Mouse (Mus musculus) testis, adult 2 months (tissue): ENCODE data around the gene Ydjc.

Experiments used
- CTCF ChIP-seq: fragments of 200-500 bp; IDR thresholded peaks from 2 replicates; pipeline ENCODE4 v1.5.1; 2012; ENCODE audit warnings: low read depth, mild to moderate bottlenecking, inconsistent platforms, low read length, moderate library complexity; ENCODE audit not compliant: control insufficient read depth, insufficient read depth, insufficient replicate concordance
- POLR2A ChIP-seq: fragments of 200-500 bp; IDR thresholded peaks from 2 replicates; pipeline ENCODE4 v1.6.1; 2012; ENCODE audit warnings: low read depth, mild to moderate bottlenecking, inconsistent platforms, low read length, moderate library complexity; ENCODE audit not compliant: control insufficient read depth

DNA sequence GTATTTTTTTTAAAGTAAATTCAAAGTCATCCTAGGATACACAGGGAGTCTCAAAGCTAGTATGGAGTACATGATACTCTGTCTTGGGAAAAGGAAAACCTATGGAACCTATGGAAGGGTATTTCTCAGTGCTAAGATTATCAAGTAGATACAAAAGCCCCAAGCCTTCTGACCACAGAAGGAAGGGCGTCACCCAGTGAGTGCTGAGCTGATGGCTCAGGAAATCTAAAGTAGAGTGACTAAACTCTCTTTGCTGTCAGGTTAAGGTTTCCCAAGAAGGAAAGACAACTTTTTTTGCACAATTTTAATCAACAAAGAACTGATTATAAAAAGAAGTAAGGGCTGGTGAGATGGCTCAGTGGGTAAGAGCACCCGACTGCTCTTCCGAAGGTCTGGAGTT, 35.3 kb downstream of the Ydjc start:
- TF ChIP-seq CTCF (no peak), POLR2A (no peak)
